Mouse (Mus musculus): ENCODE data around the gene Prap1.

GRCm38 (mm10) chr7:140070042-140070711, 23.0 kb upstream of the Prap1 start:
- TF ChIP-seq CTCF (IDR thresholded peaks at IDR 0.05; ENCODE audit: control insufficient read depth, insufficient read depth, insufficient read length) (no peak), USF1 (IDR thresholded peaks at IDR 0.05; ENCODE audit: low read depth) (no peak), MAX (IDR thresholded peaks at IDR 0.05) (no peak), MYOG (IDR thresholded peaks at IDR 0.05; ENCODE audit: control insufficient read depth, extremely low read depth, insufficient read length) (no peak)

Measured in C2C12 (cell line).